Mouse (Mus musculus) megakaryocyte, embryonic 14.5 days (primary cell): ENCODE results near the gene Ipo11.

Experiments used
- FLI1 ChIP-seq: IDR thresholded peaks from 2 replicates; pipeline ENCODE4 v1.6.1; 2012; ENCODE audit warnings: low read length, inconsistent platforms, mixed read lengths
- GATA1 ChIP-seq: IDR thresholded peaks from 3 replicates; pipeline ENCODE4 v1.6.1; 2012; ENCODE audit warnings: mixed read lengths, low read length, inconsistent platforms, borderline replicate concordance

DNA sequence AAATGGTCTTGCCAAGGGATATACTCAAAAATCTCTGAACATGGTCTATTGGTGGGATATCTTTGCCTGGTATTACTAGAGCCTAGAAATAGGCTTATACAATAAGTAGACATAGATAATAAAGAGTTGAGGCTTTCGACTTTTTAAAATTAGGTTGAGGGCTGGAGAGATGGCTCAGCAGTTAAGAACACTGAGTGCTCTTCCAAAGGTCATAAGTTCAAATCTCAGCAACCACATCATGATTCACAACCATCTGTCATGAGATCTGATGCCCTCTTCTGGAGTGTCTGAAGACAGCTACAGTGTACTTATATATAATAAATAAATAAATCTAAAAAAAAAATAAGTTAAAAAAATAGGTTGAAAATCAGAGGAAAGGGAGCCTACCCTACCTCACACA lies 6.0 kb upstream of the Ipo11 start:
- TF ChIP-seq GATA1 (no peak), FLI1 (no peak)
